Mouse (Mus musculus) layer of hippocampus, adult 8-10 months (tissue): ENCODE data around the gene Glrx. TPM values are rescaled to one million over a fixed set of nuclear protein-coding genes. Genes with fewer than 3 reads are reported as not detected.
"Not testable (repeated sequence)": the region's sequence is repeated elsewhere in the genome, so short reads cannot be mapped to it uniquely, and the experiment has no call there.

Experiments used
- DNase-seq, 2 experiments: peaks; one replicate each; pipeline ENCODE4 v3.0.0; 2022; ENCODE audit warnings: low spot score in 2 of 2
- total RNA-seq, 4 experiments: library from RNA; stranded (reverse); gene quantifications; 2 replicates each; pipeline ENCODE4 v1.2.4; 2022

The Glrx gene
- total RNA-seq, 4 experiments from 2014 or later = 46.3 to 54.2 (median 48.7) TPM

DNA sequence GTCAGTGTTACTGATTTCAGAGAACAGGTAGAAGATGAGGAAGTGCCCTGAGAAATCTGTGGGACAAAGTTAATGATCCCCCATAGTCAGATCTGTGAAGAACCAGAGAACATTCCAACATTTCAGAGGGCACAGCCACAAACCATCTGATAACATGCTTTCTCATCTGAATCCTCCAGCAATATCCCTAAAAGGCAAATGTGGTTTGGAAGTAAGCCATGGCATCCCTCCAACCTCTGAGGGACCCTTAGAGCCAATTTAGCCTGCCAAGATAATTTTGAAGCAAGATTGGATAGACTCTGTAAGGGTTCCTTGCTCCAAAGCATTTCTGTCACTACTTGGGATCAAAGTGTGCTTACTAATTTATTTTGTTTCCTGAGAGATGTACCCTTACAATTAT lies 6.2 kb upstream of the Glrx start:
- no peak for DNase-seq

DNA sequence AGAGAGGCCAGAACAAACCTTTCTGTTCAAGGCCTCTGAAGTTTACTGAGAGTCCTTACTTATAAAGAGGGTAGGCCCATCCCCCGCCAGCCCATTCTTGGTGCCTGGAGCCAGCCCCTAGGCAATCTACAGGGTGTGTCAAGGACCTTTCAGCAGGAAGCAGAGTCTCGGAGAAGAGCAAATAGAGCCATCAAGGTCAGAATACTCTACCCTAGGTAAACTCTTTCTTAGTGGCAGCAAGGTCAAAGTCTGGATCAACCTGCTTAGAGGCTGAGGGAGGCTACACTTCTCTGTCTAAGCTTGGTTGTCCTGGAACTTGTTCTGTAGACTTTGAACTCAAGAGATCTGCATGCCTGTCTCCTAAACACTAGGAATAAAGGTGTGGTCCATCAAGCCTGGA lies 4.2 kb upstream of the Glrx start:
- DNase-seq = no peak

GRCm38 (mm10) chr13:75838506-75838905 lies 1.2 kb upstream of the Glrx start:
- no peak for DNase-seq

DNA sequence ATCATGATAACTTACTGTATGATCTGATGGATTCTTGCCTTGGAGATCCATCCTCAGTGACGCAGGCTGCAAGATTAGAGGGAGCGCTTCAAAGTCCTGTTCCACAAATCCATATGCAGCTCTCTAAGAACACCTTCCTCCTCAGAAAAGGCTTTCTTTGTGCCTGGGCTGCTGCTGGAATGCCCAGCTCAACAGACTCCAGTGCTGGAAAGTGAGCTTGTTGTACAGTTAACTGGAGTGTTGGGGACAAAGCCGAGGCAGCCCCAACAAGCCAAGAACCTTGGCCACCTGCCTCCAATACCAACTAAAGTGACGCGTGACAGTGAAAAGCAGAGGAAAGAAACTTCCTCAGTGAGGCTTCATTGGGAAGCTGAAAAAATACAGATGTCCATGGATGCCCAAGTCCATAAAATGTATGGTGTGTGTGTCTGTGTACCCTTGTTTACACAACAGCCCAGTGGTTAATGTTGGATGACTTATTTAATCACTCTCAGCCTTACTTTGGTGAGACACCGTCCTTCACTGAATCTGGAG lies 1.2 kb downstream of the Glrx start:
- no peak for DNase-seq

GRCm38 (mm10) chr13:75841950-75842349 lies 2.3 kb downstream of the Glrx start:
- no peak for DNase-seq

DNA sequence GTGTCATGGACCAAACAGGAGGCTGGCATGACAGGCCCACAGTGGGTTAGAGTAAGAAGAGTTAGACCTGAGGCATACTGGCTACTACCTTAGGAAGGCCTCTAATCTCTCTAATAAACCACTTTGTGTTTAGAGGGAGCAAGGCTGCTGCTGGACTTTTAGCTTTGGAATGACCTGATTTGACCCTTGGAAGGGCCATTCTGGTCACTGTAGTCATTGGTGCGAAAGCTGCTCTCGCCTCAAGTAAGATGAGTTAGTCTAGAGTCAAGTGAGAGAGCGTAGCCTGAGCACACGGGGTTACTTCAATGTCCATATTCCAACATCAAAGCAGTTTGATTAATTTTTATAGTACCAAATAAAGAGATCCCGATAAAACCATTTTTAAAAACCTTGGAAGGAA lies 3.7 kb downstream of the Glrx start:
- no peak for DNase-seq

- no peak for DNase-seq
These were observed 4.5 kb downstream of the Glrx start for GRCm38 (mm10) chr13:75843993-75844683.

GRCm38 (mm10) chr13:75844833-75845518 lies 5.3 kb downstream of the Glrx start:
- no peak for DNase-seq

DNA sequence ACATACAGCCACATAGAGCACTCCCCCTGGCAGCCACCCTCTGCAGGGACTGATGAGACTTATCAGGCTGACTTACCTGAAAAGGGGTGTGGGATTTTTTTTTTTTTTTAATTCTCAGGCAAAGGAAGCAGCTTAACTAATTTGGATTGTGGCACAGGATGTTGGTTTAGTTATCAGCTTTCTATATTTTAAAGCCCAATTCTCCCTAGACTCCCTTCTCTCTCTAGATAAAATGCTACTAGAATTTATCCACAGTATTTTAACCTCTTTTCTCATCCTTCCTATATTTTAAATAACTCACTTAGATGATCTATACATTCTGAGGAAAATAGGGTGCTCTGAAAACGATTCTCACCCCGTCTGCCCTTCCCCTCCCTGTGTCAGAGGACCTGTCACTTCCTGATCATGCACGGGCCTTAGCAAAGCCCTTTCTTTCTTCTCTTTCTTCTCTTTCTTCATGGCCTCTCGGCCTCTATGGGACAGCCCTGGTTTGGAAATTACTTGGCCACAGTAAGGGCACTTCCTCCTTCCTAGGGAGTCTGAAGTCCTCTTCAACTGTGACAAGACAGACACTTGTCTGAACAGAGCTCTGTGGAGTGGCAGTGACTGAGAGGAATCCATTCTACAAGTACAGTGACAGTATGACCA lies 6.0 kb downstream of the Glrx start:
- DNase-seq = no peak

GRCm38 (mm10) chr13:75847027-75847426 lies 7.4 kb downstream of the Glrx start:
- no peak for DNase-seq

DNA sequence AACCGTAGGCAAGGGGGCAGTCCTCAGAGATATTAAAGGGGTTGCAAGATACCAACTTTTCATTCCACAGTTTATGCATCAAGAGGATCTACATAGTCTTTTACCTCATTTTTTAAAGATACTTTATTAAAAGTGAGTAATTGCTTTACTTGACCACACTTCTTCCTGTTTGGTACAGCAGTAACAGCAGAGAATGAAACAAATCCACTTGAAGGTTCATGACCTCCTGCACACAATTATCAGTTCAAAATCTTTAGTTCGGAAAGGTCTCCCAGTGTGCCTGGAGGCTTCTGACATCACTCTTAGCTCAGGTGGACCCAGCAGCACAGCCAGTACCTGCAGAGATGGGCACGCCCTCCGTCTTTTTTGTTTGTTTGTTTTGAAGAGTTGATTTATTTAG lies 12.4 kb downstream of the Glrx start:
- DNase-seq = no peak

GRCm38 (mm10) chr13:75853118-75853517 lies 13.4 kb downstream of the Glrx start:
- no peak for DNase-seq

- DNase-seq = no peak
These were observed 19.7 kb downstream of the Glrx start for GRCm38 (mm10) chr13:75859264-75859844.

DNA sequence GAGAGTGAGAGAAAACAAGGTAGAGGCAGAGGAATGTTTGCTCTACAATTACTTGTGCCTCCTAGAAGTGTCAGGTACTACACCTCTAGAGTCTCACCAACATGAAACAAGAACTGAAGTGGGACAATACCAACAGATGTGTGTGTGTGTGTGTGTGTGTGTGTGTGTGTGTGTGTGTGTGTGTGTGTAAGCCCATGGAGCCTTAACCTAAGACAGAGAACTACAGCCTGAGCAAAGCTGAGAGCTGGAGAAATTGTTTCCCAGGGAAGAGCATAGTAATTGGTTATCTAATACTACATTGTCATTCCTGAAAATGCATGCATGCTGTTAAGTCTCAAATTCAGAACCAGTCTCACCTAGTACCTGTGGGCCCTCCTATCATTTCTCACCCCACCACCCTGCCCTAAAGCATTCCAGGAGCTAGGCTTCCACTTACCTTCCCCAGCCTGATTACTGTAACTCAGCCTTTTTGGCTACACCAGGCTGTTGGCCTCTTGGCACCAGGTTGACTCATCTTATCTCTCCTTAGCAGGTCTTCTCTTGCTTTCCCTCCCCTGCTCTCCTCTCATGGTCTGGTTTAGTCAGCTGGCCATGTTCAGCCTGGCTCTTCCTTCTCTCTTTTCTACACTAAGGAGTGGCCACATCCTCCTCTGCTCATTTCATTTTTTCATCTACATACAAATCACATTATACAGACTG lies 26.0 kb downstream of the Glrx start:
- DNase-seq = no peak

- DNase-seq = no peak
These were observed 28.2 kb downstream of the Glrx start for GRCm38 (mm10) chr13:75867876-75868275.

DNA sequence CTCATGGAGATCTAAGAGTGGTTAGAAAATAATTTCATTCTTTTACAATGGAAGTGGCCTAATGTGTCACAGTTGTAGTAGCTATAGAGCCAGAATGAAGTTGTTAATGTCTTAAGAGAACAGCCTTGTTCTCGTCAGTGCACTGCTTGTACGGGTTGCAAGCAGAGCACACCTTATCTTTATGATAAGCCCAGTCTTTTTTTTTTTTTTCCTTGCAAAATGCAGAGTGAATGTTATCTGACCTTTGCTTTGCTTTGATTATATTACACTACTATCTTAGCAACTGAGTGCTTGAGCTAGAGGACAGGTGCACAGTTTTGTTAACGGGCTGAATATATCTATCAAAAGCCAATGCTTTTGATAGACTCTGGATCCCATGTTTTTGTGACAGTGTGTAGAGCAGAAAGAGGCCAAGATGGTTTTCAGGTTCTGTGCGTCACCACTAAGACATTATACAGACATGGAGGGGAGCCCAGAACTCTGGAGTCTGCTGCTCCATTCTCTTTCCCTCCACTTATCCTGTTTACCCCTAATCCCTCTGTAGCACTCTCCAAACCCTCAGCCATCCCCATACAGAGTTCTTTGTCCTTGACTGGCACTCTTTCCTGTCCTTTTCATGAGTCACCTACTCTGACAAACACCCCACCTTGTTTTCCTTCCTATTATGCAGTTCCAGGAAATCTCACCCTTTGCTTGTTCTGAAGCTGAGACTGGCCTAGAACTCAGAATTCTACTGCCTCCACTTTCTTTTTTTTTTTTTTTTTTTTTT lies 35.1 kb downstream of the Glrx start:
- DNase-seq = no peak

DNA sequence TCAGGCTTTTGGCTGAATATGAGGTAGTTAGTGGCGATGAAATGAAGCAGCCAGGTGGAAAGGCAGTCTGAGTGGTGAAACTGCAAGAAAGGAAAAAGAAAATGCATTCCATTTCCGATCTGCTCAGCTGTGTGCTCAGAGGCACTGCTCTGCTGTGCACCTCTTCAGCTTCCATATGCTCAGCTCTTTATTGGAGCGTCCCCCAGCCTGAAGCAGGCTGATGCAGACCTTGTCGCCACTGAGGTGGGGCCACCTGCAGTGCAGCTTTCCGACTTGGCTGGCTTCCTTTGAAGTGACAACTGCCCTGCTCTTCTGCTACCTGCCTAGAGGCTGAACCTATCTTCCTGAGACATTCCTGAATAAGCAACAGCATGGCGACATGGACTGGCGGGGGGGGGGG lies 36.5 kb downstream of the Glrx start:
- DNase-seq = not testable (repeated sequence)

- no peak for DNase-seq
These were observed 36.9 kb downstream of the Glrx start for GRCm38 (mm10) chr13:75876592-75876991.

GRCm38 (mm10) chr13:75877907-75878306 lies 38.2 kb downstream of the Glrx start:
- peak; percentile 34 to 37 for DNase-seq

DNA sequence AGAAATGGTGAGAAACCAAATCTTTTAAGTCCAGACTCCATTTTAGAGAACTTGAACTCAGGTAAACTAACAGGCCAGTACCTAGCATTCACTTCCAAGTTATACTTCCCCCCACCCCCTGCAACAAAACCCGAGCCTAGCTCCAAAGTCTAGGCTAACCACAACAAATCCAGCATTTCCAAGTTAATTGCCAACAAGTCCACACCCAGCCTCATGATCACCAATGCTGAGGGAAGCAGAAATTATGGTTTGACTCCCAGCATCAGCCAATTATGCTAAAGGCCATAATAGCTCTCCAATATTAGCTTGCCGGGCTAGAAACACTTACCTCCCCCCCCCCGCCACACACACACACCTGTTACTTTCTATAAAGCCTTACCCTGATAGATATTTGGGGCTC lies 40.1 kb downstream of the Glrx start:
- no peak for DNase-seq

DNA sequence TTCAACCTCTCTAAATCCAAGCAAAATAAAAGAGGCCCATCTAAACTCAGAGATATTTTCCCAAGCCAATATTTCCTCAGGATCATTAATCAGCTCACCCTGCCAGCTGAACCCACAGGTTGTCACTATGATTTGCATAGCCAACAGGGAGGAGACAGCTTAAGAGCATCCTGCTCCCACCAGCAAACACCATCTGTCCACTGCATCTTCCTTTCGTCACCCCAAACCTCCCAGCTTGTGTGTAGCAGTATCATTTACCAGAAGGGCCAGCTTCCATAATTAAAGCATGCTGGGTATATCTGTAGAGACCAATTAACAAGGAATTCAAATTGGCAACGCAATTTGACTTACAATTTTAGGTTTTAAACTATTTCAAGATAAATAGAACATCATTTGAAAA lies 40.8 kb downstream of the Glrx start:
- DNase-seq = peak; percentile 35 to 51
